Mouse (Mus musculus) forebrain, embryonic 11.5 days (tissue): ENCODE data around the gene Gm21209. TPM values are rescaled to one million over a fixed set of nuclear protein-coding genes. Genes with fewer than 3 reads are reported as not detected.
"Not testable (repeated sequence)": the region's sequence is repeated elsewhere in the genome, so short reads cannot be mapped to it uniquely, and the experiment has no call there.

Experiments
- ATAC-seq: fragments of 200-750 bp; cut with Nextera tagmentation; replicated peaks from 2 replicates; pipeline ENCODE4 v1.8.0; 2017; ENCODE audit warnings: moderate TSS enrichment; ENCODE audit not compliant: low FRiP score
- DNase-seq: peaks from one replicate; pipeline ENCODE4 v3.0.0-alpha.2; 2017; ENCODE audit warnings: low spot score
- H3K27ac ChIP-seq: fragments of 300-500 bp; sonication (generic); 2 replicates; pipeline ENCODE4 v1.5.1; 2014; ENCODE audit warnings: low read depth, low read length
- H3K27me3 ChIP-seq: fragments of 300-500 bp; sonication (generic); 2 replicates; pipeline ENCODE4 v1.6.1; 2014; ENCODE audit warnings: mild to moderate bottlenecking, low read length, mixed read lengths; ENCODE audit not compliant: control insufficient read depth, insufficient read depth
- H3K36me3 ChIP-seq: fragments of 300-500 bp; sonication (generic); 2 replicates; pipeline ENCODE4 v1.6.1; 2014; ENCODE audit warnings: mild to moderate bottlenecking, low read length, moderate library complexity, mixed read lengths; ENCODE audit not compliant: control insufficient read depth, insufficient read depth
- H3K4me1 ChIP-seq: fragments of 300-500 bp; sonication (generic); replicated peaks from 2 replicates; pipeline ENCODE4 v1.6.1; 2014; ENCODE audit warnings: low read length, mixed read lengths; ENCODE audit not compliant: control insufficient read depth, insufficient read depth
- H3K4me2 ChIP-seq: fragments of 300-500 bp; sonication (generic); 2 replicates; pipeline ENCODE4 v1.6.1; 2014; ENCODE audit warnings: low read depth, mild to moderate bottlenecking, low read length, moderate library complexity, mixed read lengths; ENCODE audit not compliant: severe bottlenecking
- H3K4me3 ChIP-seq: fragments of 300-500 bp; sonication (generic); 2 replicates; pipeline ENCODE4 v1.5.1; 2014; ENCODE audit warnings: low read depth, low read length
- H3K9ac ChIP-seq: fragments of 300-500 bp; sonication (generic); 2 replicates; pipeline ENCODE4 v1.6.1; 2014; ENCODE audit warnings: low read length
- H3K9me3 ChIP-seq: fragments of 300-500 bp; sonication (generic); 2 replicates; pipeline ENCODE4 v1.6.1; 2016; ENCODE audit warnings: low read length, mixed read lengths; ENCODE audit not compliant: control insufficient read depth
- WGBS: fragments of 180-500 bp; shearing (Covaris S2); extraction: QIAGEN DNeasy Blood & Tissue Kit; methylation state at CpG from one replicate; pipeline ENCODE4 v1.1.7; 2014; 5-methylcytosine and 5-hydroxymethylcytosine counted together
- polyA plus RNA-seq: library from polyadenylated mRNA; unstranded; fragments of >200 nt; fragmentation: Nextera tagmentation; extraction: Ambion mirVana; gene quantifications from 2 replicates; pipeline ENCODE4 v1.2.1, GENCODE M21; 2014

Gm21209 gene
- not detected in 2 replicates for polyA plus RNA-seq

DNA sequence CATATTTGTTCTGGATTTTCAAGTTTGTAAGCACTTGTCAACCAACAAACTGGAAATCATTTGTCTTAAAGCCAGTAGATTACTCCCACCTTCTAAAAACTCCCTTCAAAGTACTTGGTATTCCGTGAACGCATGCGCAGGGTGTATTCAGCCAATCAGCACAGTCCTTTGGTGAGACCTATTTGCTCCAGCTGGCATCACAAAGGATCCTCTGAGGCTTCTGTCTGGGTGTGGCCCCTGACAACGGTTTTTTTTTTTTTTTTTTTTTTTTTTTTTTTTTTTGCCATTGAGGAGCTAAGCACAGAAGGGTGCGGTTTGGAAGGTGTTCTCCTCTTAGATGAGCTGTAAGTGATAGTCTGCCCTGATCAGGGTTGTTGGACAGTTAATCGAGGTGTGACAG is at the start of gene Gm21209:
Gene Gm21209, plus strand, starts transcription at position 301 of the 400 bp plus-strand sequence.
- H3K27ac ChIP-seq, H3K9me3 ChIP-seq, H3K4me1 ChIP-seq, H3K27me3 ChIP-seq, H3K4me2 ChIP-seq, DNase-seq, ATAC-seq, H3K36me3 ChIP-seq, H3K9ac ChIP-seq, H3K4me3 ChIP-seq: not testable (repeated sequence)
- no CpG with 5 or more reads among the region's 6 CpGs for WGBS
